In genomic region chr11:60539540-60539939, GRCm38 (mm10) we compare ENCODE assay signal across 8 mouse cellular contexts. TPM values are rescaled to one million over a fixed set of nuclear protein-coding genes. Genes with fewer than 3 reads are reported as not detected.
DNase-seq lines count a peak whose midpoint lies in the region; ATAC-seq and TF ChIP-seq lines count a peak whose summit lies in the region.

No protein-coding gene starts in this region.

- no peak for TF ChIP-seq POLR2A in liver, adult 2 months (IDR thresholded peaks at IDR 0.05; ENCODE audit: extremely low read depth, insufficient read depth, low read length)

- ATAC-seq in embryonic facial prominence, embryonic 12.5 days (ENCODE audit: insufficient number of reproducible peaks, insufficient read depth, low FRiP score, low TSS enrichment), result no peak
- ATAC-seq in intestine, embryonic 16.5 days, result no peak
- ATAC-seq in neural tube, embryonic 14.5 days (ENCODE audit: low read depth), result no peak
- ATAC-seq in frontal cortex, adult (ENCODE audit: low TSS enrichment), result no peak

- H3K9ac ChIP-seq in liver, adult 2 months (ENCODE audit: low read depth, low read length), result peak overlapping the region; percentile 96
- peak overlapping the region; percentile 94 for H3K9ac ChIP-seq in embryonic facial prominence, embryonic 12.5 days
- peak overlapping the region; percentile 98 for H3K9ac ChIP-seq in intestine, embryonic 16.5 days (ENCODE audit: low read depth, low read length)
- H3K9ac ChIP-seq in neural tube, embryonic 14.5 days (replicated peaks; ENCODE audit: low read depth, low read length), result peak overlapping the region; percentile 80

- H3K27ac ChIP-seq in liver, adult 2 months (replicated peaks; ENCODE audit: insufficient read depth, low read depth, low read length), result no peak overlapping the region
- no peak overlapping the region for H3K27ac ChIP-seq in embryonic facial prominence, embryonic 12.5 days
- H3K27ac ChIP-seq in intestine, embryonic 16.5 days (ENCODE audit: low read length), result no peak overlapping the region
- no peak overlapping the region for H3K27ac ChIP-seq in neural tube, embryonic 14.5 days (ENCODE audit: low read depth, low read length)

- H3K4me1 ChIP-seq in liver, adult 2 months (ENCODE audit: control insufficient read depth, insufficient read depth, low read length), result peaks cover 16% of the 10 kb centered on the region
- H3K4me1 ChIP-seq in embryonic facial prominence, embryonic 12.5 days, result peaks cover 27% of the 10 kb centered on the region
- H3K4me1 ChIP-seq in intestine, embryonic 16.5 days (ENCODE audit: control insufficient read depth, insufficient read depth, low read length), result peaks cover 30% of the 10 kb centered on the region
- H3K4me1 ChIP-seq in neural tube, embryonic 14.5 days (ENCODE audit: control insufficient read depth, insufficient read depth, low read length), result peaks cover 49% of the 10 kb centered on the region

- peak; percentile 17 for DNase-seq in liver, adult 2 months (ENCODE audit: extremely low read depth, low read depth, low spot score)
- DNase-seq in liver, result no peak
- DNase-seq in adrenal gland, postnatal 14 days, result no peak
- DNase-seq in right cerebral cortex, postnatal 25 days, result no peak

- H3K4me2 ChIP-seq in embryonic facial prominence, embryonic 12.5 days (replicated peaks), result peak overlapping the region; percentile 96
- peak overlapping the region; percentile 93 for H3K4me2 ChIP-seq in intestine, embryonic 16.5 days (ENCODE audit: low read depth, low read length)
- H3K4me2 ChIP-seq in neural tube, embryonic 14.5 days (ENCODE audit: low read depth, low read length), result peak overlapping the region; percentile 99

- no peaks in the 10 kb centered on the region for H3K27me3 ChIP-seq in liver, adult 2 months (ENCODE audit: control insufficient read depth, insufficient read depth, low read length)
- no peaks in the 10 kb centered on the region for H3K27me3 ChIP-seq in embryonic facial prominence, embryonic 12.5 days
- no peaks in the 10 kb centered on the region for H3K27me3 ChIP-seq in intestine, embryonic 16.5 days (replicated peaks; ENCODE audit: control insufficient read depth, insufficient read depth, low read length)
- H3K27me3 ChIP-seq in neural tube, embryonic 14.5 days (ENCODE audit: control insufficient read depth, insufficient read depth, low read length), result no peaks in the 10 kb centered on the region

- no peak for TF ChIP-seq CTCF in liver, adult 2 months (IDR thresholded peaks at IDR 0.05; ENCODE audit: low read depth, low read length)

- H3K79me2 ChIP-seq in liver, adult 2 months (ENCODE audit: control insufficient read depth, insufficient read depth, low read length), result peaks cover 35% of the 10 kb centered on the region

- H3K9me3 ChIP-seq in embryonic facial prominence, embryonic 12.5 days, result no peaks in the 10 kb centered on the region
- H3K9me3 ChIP-seq in intestine, embryonic 16.5 days (ENCODE audit: control insufficient read depth, low read length), result no peaks in the 10 kb centered on the region
- no peaks in the 10 kb centered on the region for H3K9me3 ChIP-seq in neural tube, embryonic 14.5 days (ENCODE audit: control insufficient read depth, low read length)

- H3K36me3 ChIP-seq in liver, adult 2 months (ENCODE audit: control insufficient read depth, insufficient read depth, low read length), result peaks cover 16% of the 10 kb centered on the region
- peaks cover 14% of the 10 kb centered on the region for H3K36me3 ChIP-seq in embryonic facial prominence, embryonic 12.5 days
- peaks cover 4% of the 10 kb centered on the region; the same call in 1 of the 2 replicates for H3K36me3 ChIP-seq in intestine, embryonic 16.5 days (ENCODE audit: control insufficient read depth, insufficient read depth, low read length)
- H3K36me3 ChIP-seq in neural tube, embryonic 14.5 days (ENCODE audit: control insufficient read depth, insufficient read depth, low read length), result 0 out of 2 replicates have a peak, but pooled peaks cover 6% of the 10 kb centered on the region

- 5% methylated on average over 2 of the region's 2 CpGs for WGBS in liver, adult 2 months
- 4% methylated on average over 2 of the region's 2 CpGs for WGBS in embryonic facial prominence, embryonic 12.5 days
- 9% methylated on average over 2 of the region's 2 CpGs for WGBS in intestine, embryonic 16.5 days
- WGBS in neural tube, embryonic 14.5 days, result 7% methylated on average over 2 of the region's 2 CpGs

- H3K4me3 ChIP-seq in liver, adult 2 months (ENCODE audit: insufficient read depth, low read depth, low read length), result peak overlapping the region; percentile 70
- H3K4me3 ChIP-seq in embryonic facial prominence, embryonic 12.5 days, result peak overlapping the region; percentile 98
- peak overlapping the region; percentile 98 for H3K4me3 ChIP-seq in intestine, embryonic 16.5 days (ENCODE audit: low read length)
- H3K4me3 ChIP-seq in neural tube, embryonic 14.5 days (ENCODE audit: low read depth, low read length), result peak overlapping the region; percentile 97

RNA-seq across cellular contexts. Expression of gene Alkbh5, which starts 3.4 kb away (rescaled TPM):
- 25.2 and 33.8 TPM in 2 replicates for total RNA-seq in liver, adult 2 months (2014; rRNA removed)
- polyA plus RNA-seq in liver, adult 2 months (2012; rRNA removed), result 21.2 and 22.6 TPM in 2 replicates
- polyA plus RNA-seq in embryonic facial prominence, embryonic 12.5 days (2016; fragmentation: Nextera tagmentation; extraction: Ambion mirVana), result 36.1 and 37.8 TPM in 2 replicates
- polyA plus RNA-seq in intestine, embryonic 16.5 days (2015; fragmentation: Nextera tagmentation; extraction: Ambion mirVana), result 25.9 and 33.0 TPM in 2 replicates
- 17.0 and 19.9 TPM in 2 replicates for polyA plus RNA-seq in neural tube, embryonic 14.5 days (2014; fragmentation: Nextera tagmentation; extraction: Ambion mirVana)
- total RNA-seq in adrenal gland, postnatal 14 days (2021), result 79.2 and 81.5 TPM in 2 replicates
